Mouse (Mus musculus) inflammation-experienced regulatory T-cells (primary cell): Measurements from ENCODE around the gene Arid5b. TPM values are rescaled to one million over a fixed set of nuclear protein-coding genes. Genes with fewer than 3 reads are reported as not detected.

Experiments used
- polyA plus RNA-seq, 2 experiments: library from polyadenylated mRNA; unstranded; fragments of 100-300 nt; shearing (Covaris generic); gene quantifications; one replicate each; pipeline ENCODE4 v1.2.1; 2017

Gene Arid5b
- 10 to 100 TPM; 44.4 to 75.0 TPM for polyA plus RNA-seq

DNA sequence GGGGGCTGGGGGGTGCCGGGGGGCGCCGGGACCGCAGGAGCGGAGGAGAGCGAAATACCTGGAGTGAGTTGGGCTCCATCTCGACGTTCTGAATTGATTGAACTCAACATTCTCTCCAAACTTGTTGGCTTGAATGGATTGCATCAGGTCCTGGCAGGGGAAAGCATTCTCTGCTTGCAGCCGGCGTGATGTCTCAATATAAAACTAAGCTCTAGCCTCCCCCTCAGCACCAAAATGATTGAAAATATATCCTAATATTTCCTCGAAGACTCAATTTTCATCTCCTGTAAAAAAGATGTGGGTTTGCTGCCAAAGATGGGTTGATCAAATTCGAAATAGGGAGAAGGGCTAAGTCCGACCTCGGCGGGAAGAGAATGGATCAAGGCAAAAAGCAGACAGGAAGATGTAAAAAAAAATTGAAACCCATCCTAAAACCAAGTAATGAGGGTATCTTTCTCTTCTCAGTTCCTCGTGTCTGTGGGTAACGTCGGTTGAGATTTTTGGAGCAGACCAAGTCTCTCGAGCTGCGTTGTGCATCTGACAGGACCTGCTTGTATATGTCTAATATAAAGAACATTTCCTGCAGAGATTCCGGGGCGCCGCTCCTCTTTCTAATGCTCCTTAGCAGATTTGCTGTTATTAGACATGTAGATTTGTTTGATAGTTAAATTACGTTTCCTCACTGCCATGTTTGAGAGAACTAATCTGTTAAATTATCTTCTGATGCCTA is at the start of gene Arid5b:
Arid5b (minus strand) TSS at position 109 of the 730 bp plus-strand sequence.

